Mouse (Mus musculus) spleen, adult 2 months (tissue): ENCODE measurements around the gene Elp1.

ENCODE experiments used
- CTCF ChIP-seq: fragments of 200-500 bp; IDR thresholded peaks from 2 replicates; pipeline ENCODE4 v1.5.1; 2011; ENCODE audit warnings: mild to moderate bottlenecking, inconsistent platforms; ENCODE audit not compliant: insufficient read depth, insufficient read length, insufficient replicate concordance; ENCODE audit errors: extremely low read depth
- POLR2A ChIP-seq: fragments of 200-500 bp; IDR thresholded peaks from 2 replicates; pipeline ENCODE4 v1.6.1; 2011; ENCODE audit warnings: low read depth, low read length, inconsistent platforms

DNA sequence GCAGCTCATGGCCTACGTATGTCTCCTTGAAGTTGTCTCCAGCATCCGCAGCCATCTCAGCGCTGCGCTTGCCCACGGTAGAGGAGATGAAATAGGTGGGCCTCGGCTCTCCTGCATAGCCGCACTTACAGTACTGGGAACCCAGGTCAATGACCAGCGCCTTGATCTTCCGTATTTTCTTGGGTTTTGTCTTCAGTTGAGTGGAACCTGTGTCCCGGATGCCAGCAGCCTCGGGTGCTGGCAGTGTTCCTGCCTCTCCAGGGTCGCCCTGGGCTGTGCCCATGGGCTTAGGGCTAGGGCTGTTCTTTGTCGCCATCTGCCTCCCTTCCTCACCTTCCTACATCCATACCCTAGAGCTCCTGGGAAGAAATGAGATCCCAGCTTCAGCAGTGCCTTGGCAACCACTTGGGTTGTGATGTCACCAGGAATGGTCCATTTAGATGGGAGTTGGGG is 61.1 kb downstream of the Elp1 start, which contains the start of gene Actl7b:
- TF ChIP-seq CTCF (no peak), POLR2A (no peak)
